Mouse (Mus musculus) heart, embryonic 12.5 days (tissue): ENCODE results near the gene Tgm2. TPM values are rescaled to one million over a fixed set of nuclear protein-coding genes. Genes with fewer than 3 reads are reported as not detected.
A peak's percentile ranks its signal among the peaks of the same experiment; 100 is the strongest.

Source experiments
- ATAC-seq: fragments of 200-750 bp; cut with Nextera tagmentation; 2 replicates; pipeline ENCODE4 v1.8.0; 2017; ENCODE audit warnings: moderate TSS enrichment, moderate library complexity; ENCODE audit not compliant: insufficient number of reproducible peaks, low FRiP score
- H3K27ac ChIP-seq: fragments of 300-500 bp; sonication (generic); 2 replicates; pipeline ENCODE4 v1.5.1; 2016; ENCODE audit warnings: mild to moderate bottlenecking, moderate library complexity; ENCODE audit not compliant: poor library complexity, severe bottlenecking
- H3K27me3 ChIP-seq: fragments of 300-500 bp; sonication (generic); replicated peaks from 2 replicates; pipeline ENCODE4 v1.6.1; 2016; ENCODE audit warnings: mild to moderate bottlenecking, moderate library complexity
- H3K36me3 ChIP-seq: fragments of 300-500 bp; sonication (generic); 2 replicates; pipeline ENCODE4 v1.6.1; 2016; ENCODE audit warnings: mild to moderate bottlenecking, moderate library complexity
- H3K4me1 ChIP-seq: fragments of 300-500 bp; sonication (generic); replicated peaks from 2 replicates; pipeline ENCODE4 v1.6.1; 2016; ENCODE audit warnings: mild to moderate bottlenecking
- H3K4me2 ChIP-seq: fragments of 300-500 bp; sonication (generic); 2 replicates; pipeline ENCODE4 v1.6.1; 2016; ENCODE audit warnings: mild to moderate bottlenecking, moderate library complexity
- H3K4me3 ChIP-seq: fragments of 300-500 bp; sonication (generic); 2 replicates; pipeline ENCODE4 v1.5.1; 2016; ENCODE audit warnings: mild to moderate bottlenecking
- H3K9ac ChIP-seq: fragments of 300-500 bp; sonication (generic); 2 replicates; pipeline ENCODE4 v1.6.1; 2016; ENCODE audit warnings: mild to moderate bottlenecking, moderate library complexity
- H3K9me3 ChIP-seq: fragments of 300-500 bp; sonication (generic); replicated peaks from 2 replicates; pipeline ENCODE4 v1.6.1; 2016; ENCODE audit warnings: mild to moderate bottlenecking, moderate library complexity
- WGBS: fragments of 180-500 bp; shearing (Covaris S2); methylation state at CpG from one replicate; pipeline ENCODE4 v1.1.7; 2016; 5-methylcytosine and 5-hydroxymethylcytosine counted together
- polyA plus RNA-seq: library from polyadenylated mRNA; unstranded; fragments of >200 nt; fragmentation: Nextera tagmentation; extraction: Ambion mirVana; gene quantifications from 2 replicates; pipeline ENCODE4 v1.2.1, GENCODE M21; 2016

Gene Tgm2
- polyA plus RNA-seq, 1 experiment from 2014 or later = 227 TPM

- H3K9ac ChIP-seq = no peak overlapping the region
- no peaks in the 10 kb centered on the region for H3K9me3 ChIP-seq
- H3K27me3 ChIP-seq = no peaks in the 10 kb centered on the region
- H3K27ac ChIP-seq = peak overlapping the region; percentile 80
- peak overlapping the region; percentile 15; the same call in 1 of the 2 replicates for H3K4me3 ChIP-seq
- peak; percentile 70 for ATAC-seq
- 11% methylated on average over 9 of the region's 9 CpGs for WGBS
- H3K4me2 ChIP-seq = peak overlapping the region; percentile 47
- H3K4me1 ChIP-seq = peaks cover 52% of the 10 kb centered on the region
- H3K36me3 ChIP-seq = peaks cover 30% of the 10 kb centered on the region
These were observed 32.5 kb downstream of the Tgm2 start for GRCm38 (mm10) chr2:158113591-158114257.

- no peak overlapping the region for H3K4me3 ChIP-seq
- WGBS = 41% methylated on average over 8 of the region's 8 CpGs
- ATAC-seq = no peak
- H3K27me3 ChIP-seq = no peaks in the 10 kb centered on the region
- H3K4me1 ChIP-seq = peaks cover 39% of the 10 kb centered on the region
- H3K27ac ChIP-seq = peak overlapping the region; percentile 60
- H3K4me2 ChIP-seq = no peak overlapping the region
- 0 out of 2 replicates have a peak overlapping the region, but pooled peaks have one; percentile 7 for H3K9ac ChIP-seq
- no peaks in the 10 kb centered on the region for H3K36me3 ChIP-seq
- H3K9me3 ChIP-seq = no peaks in the 10 kb centered on the region
These were observed 36.7 kb downstream of the Tgm2 start for GRCm38 (mm10) chr2:158109516-158109915.

GRCm38 (mm10) chr2:158106947-158107587, 39.2 kb downstream of the Tgm2 start:
- WGBS = 23% methylated on average over 6 of the region's 6 CpGs
- Histone ChIP-seq H3K4me3 (no peak overlapping the region), H3K27me3 (no peaks in the 10 kb centered on the region), H3K36me3 (no peaks in the 10 kb centered on the region), H3K27ac (peak overlapping the region; percentile 25), H3K4me2 (no peak overlapping the region), H3K9ac (0 out of 2 replicates have a peak overlapping the region, but pooled peaks have one; percentile 15), H3K4me1 (peaks cover 20% of the 10 kb centered on the region), H3K9me3 (no peaks in the 10 kb centered on the region)
- ATAC-seq = peak; percentile 71

- no peak overlapping the region for H3K4me2 ChIP-seq
- H3K9me3 ChIP-seq = no peaks in the 10 kb centered on the region
- H3K4me1 ChIP-seq = peaks cover 20% of the 10 kb centered on the region
- no peaks in the 10 kb centered on the region for H3K27me3 ChIP-seq
- H3K9ac ChIP-seq = no peak overlapping the region
- no peak for ATAC-seq
- no peak overlapping the region for H3K27ac ChIP-seq
- WGBS = 71% methylated on average over 6 of the region's 6 CpGs
- no peak overlapping the region for H3K4me3 ChIP-seq
- no peaks in the 10 kb centered on the region for H3K36me3 ChIP-seq
These were observed 40.6 kb downstream of the Tgm2 start for GRCm38 (mm10) chr2:158105605-158106004.

GRCm38 (mm10) chr2:158104966-158105365, 41.3 kb downstream of the Tgm2 start:
- Histone ChIP-seq H3K27me3 (no peaks in the 10 kb centered on the region), H3K27ac (no peak overlapping the region), H3K4me3 (no peak overlapping the region), H3K9me3 (no peaks in the 10 kb centered on the region), H3K4me2 (no peak overlapping the region), H3K4me1 (peaks cover 20% of the 10 kb centered on the region), H3K9ac (no peak overlapping the region), H3K36me3 (no peaks in the 10 kb centered on the region)
- 85% methylated on average over 6 of the region's 6 CpGs for WGBS
- ATAC-seq = no peak

- Histone ChIP-seq H3K4me2 (no peak overlapping the region), H3K27ac (no peak overlapping the region), H3K9ac (no peak overlapping the region), H3K4me3 (no peak overlapping the region), H3K9me3 (no peaks in the 10 kb centered on the region), H3K36me3 (no peaks in the 10 kb centered on the region), H3K4me1 (peaks cover 2% of the 10 kb centered on the region), H3K27me3 (no peaks in the 10 kb centered on the region)
- ATAC-seq = no peak
- WGBS = 70% methylated on average over 5 of the region's 5 CpGs
These were observed 44.5 kb downstream of the Tgm2 start for GRCm38 (mm10) chr2:158101768-158102167.

GRCm38 (mm10) chr2:158099537-158099936, 46.7 kb downstream of the Tgm2 start:
- Histone ChIP-seq H3K4me1 (0 out of 2 replicates have a peak, but pooled peaks cover 11% of the 10 kb centered on the region), H3K9me3 (no peaks in the 10 kb centered on the region), H3K27ac (no peak overlapping the region), H3K36me3 (no peaks in the 10 kb centered on the region), H3K9ac (no peak overlapping the region), H3K4me2 (no peak overlapping the region), H3K27me3 (no peaks in the 10 kb centered on the region), H3K4me3 (no peak overlapping the region)
- no peak for ATAC-seq
- WGBS = 82% methylated on average over 3 of the region's 3 CpGs

- no peak overlapping the region for H3K4me3 ChIP-seq
- H3K9me3 ChIP-seq = no peaks in the 10 kb centered on the region
- H3K4me1 ChIP-seq = peaks cover 19% of the 10 kb centered on the region
- H3K9ac ChIP-seq = no peak overlapping the region
- no peaks in the 10 kb centered on the region for H3K27me3 ChIP-seq
- H3K4me2 ChIP-seq = no peak overlapping the region
- 78% methylated on average over 5 of the region's 5 CpGs for WGBS
- no peak overlapping the region for H3K27ac ChIP-seq
- no peaks in the 10 kb centered on the region for H3K36me3 ChIP-seq
- ATAC-seq = no peak
These were observed 47.5 kb downstream of the Tgm2 start for GRCm38 (mm10) chr2:158098730-158099129.

GRCm38 (mm10) chr2:158097071-158097470, 49.2 kb downstream of the Tgm2 start:
- H3K27me3 ChIP-seq = no peaks in the 10 kb centered on the region
- no peaks in the 10 kb centered on the region for H3K9me3 ChIP-seq
- no peak for ATAC-seq
- 87% methylated on average over 5 of the region's 5 CpGs for WGBS
- H3K36me3 ChIP-seq = no peaks in the 10 kb centered on the region
- H3K27ac ChIP-seq = no peak overlapping the region
- no peak overlapping the region for H3K4me3 ChIP-seq
- no peak overlapping the region for H3K9ac ChIP-seq
- no peak overlapping the region for H3K4me2 ChIP-seq
- peaks cover 26% of the 10 kb centered on the region for H3K4me1 ChIP-seq

GRCm38 (mm10) chr2:158094846-158095245, 51.4 kb downstream of the Tgm2 start:
- ATAC-seq = no peak

GRCm38 (mm10) chr2:158094300-158094699, 51.9 kb downstream of the Tgm2 start:
- H3K4me2 ChIP-seq = no peak overlapping the region
- H3K27ac ChIP-seq = 0 out of 2 replicates have a peak overlapping the region, but pooled peaks have one; percentile 3
- peaks cover 26% of the 10 kb centered on the region for H3K4me1 ChIP-seq
- ATAC-seq = no peak
- H3K9ac ChIP-seq = no peak overlapping the region
- 74% methylated on average over 7 of the region's 7 CpGs for WGBS
- no peaks in the 10 kb centered on the region for H3K9me3 ChIP-seq
- H3K36me3 ChIP-seq = no peaks in the 10 kb centered on the region
- H3K4me3 ChIP-seq = no peak overlapping the region
- no peaks in the 10 kb centered on the region for H3K27me3 ChIP-seq

More at GRCm38 (mm10) chr2:158094846-158095245, 51.4 kb downstream of the Tgm2 start:
- H3K9me3 ChIP-seq = no peaks in the 10 kb centered on the region
- H3K27me3 ChIP-seq = no peaks in the 10 kb centered on the region
- H3K4me3 ChIP-seq = no peak overlapping the region
- no peaks in the 10 kb centered on the region for H3K36me3 ChIP-seq
- no peak overlapping the region for H3K9ac ChIP-seq
- H3K4me1 ChIP-seq = peaks cover 26% of the 10 kb centered on the region
- H3K4me2 ChIP-seq = no peak overlapping the region
- no peak overlapping the region for H3K27ac ChIP-seq
- WGBS = 74% methylated on average over 5 of the region's 5 CpGs
